Mouse (Mus musculus) embryonic fibroblast, embryonic 13.5 days (primary cell): Measurements from ENCODE around the gene Tead2. TPM values are rescaled to one million over a fixed set of nuclear protein-coding genes. Genes with fewer than 3 reads are reported as not detected.

Experiments
- H3K27ac ChIP-seq: 2 replicates; pipeline ENCODE4 v1.5.1; 2012; ENCODE audit warnings: low read length, control low read depth, inconsistent platforms; ENCODE audit not compliant: insufficient read depth
- H3K4me1 ChIP-seq: 2 replicates; pipeline ENCODE4 v1.6.1; 2011; ENCODE audit warnings: low read length; ENCODE audit not compliant: control insufficient read depth, insufficient read depth
- H3K4me3 ChIP-seq: 2 replicates; pipeline ENCODE4 v1.5.1; 2011; ENCODE audit warnings: mild to moderate bottlenecking, control low read depth, low read length; ENCODE audit not compliant: insufficient read depth
- CTCF ChIP-seq: IDR thresholded peaks from 2 replicates; pipeline ENCODE4 v1.5.1; 2011; ENCODE audit warnings: mild to moderate bottlenecking, control low read depth, low read length, moderate library complexity, borderline replicate concordance; ENCODE audit not compliant: insufficient read depth
- POLR2A ChIP-seq: IDR thresholded peaks from 2 replicates; pipeline ENCODE4 v1.6.1; 2011; ENCODE audit warnings: low read depth, mild to moderate bottlenecking, control low read depth, low read length, moderate library complexity
- polyA plus RNA-seq: library from polyadenylated mRNA; stranded (reverse); fragments of >200 nt; gene quantifications from 2 replicates; pipeline ENCODE4 v1.2.4, GENCODE M21; 2011; ENCODE audit warnings: low read depth; ENCODE audit not compliant: missing spikeins, insufficient read length

Gene Tead2
- polyA plus RNA-seq, 1 experiment = 94.3 TPM

- no peak for TF ChIP-seq CTCF
- TF ChIP-seq POLR2A = no peak
- Histone ChIP-seq H3K4me3 (no peak overlapping the region), H3K4me1 (no peaks in the 10 kb centered on the region), H3K27ac (no peak overlapping the region)
Measured at GRCm38 (mm10) chr7:45234333-45234841, 18.8 kb downstream of the Tead2 start.

DNA sequence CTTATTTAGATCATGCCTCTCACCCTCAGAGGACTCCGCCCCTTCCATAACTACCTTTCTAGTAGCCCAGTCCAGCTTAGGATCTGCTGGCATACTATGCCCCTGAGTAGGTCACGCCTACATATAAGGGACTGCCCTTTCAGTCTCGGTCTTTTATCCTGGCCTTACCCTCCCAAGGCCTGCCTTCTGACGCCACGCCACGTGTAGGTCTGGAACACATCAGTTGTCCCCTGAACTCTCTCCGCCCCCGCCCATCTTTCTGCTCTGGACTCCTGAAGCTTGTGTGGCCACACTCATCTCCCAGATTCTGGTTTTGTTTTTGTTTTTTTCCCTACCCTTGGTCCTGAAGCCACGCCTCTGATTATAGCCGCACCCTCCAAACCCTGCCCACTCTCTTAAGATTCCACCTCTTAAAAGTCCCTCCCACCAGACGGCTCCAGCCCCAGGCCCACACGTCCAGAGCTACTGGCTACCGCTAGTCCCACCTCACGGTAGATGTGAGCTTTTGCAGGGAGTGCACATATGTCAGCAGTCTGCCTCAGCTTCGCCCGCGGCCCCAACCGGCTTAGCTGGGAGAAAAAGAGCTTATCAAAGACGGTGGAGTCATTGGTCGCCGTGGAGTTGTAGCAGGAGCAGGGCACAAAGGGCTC is 19.5 kb downstream of the Tead2 start:
- H3K27ac ChIP-seq = no peak overlapping the region
- H3K4me1 ChIP-seq = no peaks in the 10 kb centered on the region
- H3K4me3 ChIP-seq = no peak overlapping the region
- no peak for TF ChIP-seq CTCF
- 0 out of 2 replicates have a peak, but pooled peaks have one; percentile 6 for TF ChIP-seq POLR2A

DNA sequence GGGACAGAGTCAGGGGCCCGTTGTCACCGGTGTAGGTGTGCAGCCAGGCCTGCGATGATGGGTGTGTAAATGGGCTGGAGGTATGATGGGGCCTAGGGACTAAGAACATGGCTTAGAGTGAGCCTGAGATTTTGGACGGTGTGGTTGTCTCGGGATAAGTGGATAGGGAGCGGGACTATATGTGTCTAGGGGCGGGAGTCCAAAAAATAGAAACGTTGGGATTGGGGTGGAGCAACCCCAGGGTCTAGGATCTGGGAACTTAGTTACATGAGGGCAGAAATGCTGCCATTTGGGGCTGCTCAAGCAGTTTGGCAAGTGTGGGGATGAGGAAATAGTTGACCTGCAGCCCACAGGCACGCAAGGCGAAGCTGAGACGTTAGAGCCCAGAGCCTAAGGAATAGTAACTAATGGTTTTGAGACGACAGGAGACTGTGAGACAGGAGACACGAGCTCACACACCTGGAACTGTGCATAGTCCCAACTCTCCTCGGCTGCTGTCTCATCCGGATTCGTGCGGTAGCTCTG is 20.2 kb downstream of the Tead2 start:
- TF ChIP-seq CTCF (no peak), POLR2A (no peak)
- no peaks in the 10 kb centered on the region for H3K4me1 ChIP-seq
- no peak overlapping the region for H3K4me3 ChIP-seq
- H3K27ac ChIP-seq = no peak overlapping the region

DNA sequence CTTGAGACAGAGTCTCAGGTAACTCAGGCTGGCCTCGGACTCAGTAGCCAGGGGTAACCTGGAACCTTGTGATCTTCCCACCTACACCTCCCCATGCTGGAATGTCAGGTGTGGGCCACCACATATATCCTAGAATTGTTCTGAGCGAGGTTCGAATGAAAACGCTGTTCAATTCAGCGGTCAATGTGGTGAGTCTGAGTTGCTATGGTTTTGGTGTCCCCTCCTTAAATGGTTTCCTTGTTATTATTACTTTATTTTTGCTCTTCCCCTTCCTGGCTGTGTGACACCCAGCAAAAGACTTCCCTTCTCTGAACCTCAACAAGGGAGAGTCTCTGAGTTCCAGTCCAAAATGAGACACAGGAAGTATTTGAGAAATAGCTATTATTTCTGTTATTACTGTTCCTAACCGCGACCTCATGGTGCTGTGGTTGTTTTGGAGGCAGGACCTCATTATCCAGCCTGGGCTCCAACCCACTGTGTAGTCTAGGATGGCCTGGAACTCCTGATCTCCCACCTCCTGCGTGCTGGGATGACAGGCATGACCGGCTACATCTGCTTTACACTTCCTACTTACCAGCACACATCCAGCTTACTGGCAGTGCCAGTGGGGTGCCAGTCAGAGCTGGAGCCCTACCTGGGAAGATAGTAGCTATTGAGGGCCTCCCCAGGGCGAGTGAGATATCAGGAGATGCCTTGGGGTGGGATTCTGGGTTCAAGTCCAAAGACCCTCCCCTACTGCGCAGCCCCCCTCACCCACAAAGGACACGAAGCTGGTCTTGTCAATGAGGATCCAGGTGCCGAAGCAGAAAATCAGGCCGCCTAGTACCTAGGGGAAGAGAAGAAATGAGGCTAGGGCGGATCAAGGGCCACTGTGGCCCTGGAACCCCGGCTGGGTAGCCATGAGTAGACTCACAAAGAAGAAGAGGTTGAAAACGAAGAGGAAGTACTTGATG is 22.5 kb downstream of the Tead2 start:
- Histone ChIP-seq H3K4me3 (no peak overlapping the region), H3K27ac (no peak overlapping the region), H3K4me1 (no peaks in the 10 kb centered on the region)
- TF ChIP-seq CTCF (no peak), POLR2A (no peak)

DNA sequence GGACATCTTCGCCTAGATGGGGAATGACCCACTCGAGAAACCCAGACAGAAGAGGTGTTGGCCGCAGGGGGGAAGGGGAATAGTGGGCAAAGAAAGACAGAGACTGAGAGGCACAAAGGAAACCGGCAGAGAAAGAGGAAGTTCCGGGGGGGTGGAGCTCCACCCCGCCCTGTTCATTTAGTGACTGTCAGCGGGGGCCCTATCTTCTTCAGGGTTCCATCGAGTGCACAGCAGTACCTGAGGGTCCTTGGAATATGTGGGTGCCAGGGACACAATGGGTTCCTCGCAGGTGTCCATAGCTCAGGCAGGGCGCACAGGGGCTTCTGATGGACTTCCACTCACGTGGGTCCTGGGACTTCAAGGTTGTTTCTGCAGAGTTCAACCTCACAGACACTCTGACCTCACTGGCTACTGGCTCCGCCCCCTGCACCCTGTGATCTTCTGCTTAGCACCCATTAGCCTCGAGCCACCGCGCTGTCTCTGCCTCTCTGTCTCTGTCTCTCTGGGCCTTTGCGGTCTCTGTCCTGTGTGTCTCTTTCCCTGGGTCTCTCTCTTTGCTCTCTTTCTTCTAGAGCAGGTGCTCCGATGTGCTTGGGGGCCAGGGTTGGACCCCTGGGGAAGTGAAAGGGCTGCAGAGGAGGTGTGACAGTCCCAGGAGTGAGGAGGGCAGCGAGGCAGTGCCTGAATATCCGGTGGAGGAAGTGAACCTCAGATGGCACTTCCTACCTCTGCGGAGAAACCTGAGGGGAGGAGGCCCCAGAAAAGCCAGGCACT is 23.4 kb downstream of the Tead2 start, which contains the start of gene Cd37:
TSS of gene Cd37 (minus strand) at position 393 of the 774 bp plus-strand sequence.
- no peak within 1 kb of the TSS for H3K4me3 ChIP-seq
- H3K27ac ChIP-seq = no peak within 1 kb of the TSS
- TF ChIP-seq CTCF (no peak), POLR2A (no peak)
- no peaks in the 10 kb centered on the region for H3K4me1 ChIP-seq

- no peaks in the 10 kb centered on the region for H3K4me1 ChIP-seq
- no peak overlapping the region for H3K27ac ChIP-seq
- no peak overlapping the region for H3K4me3 ChIP-seq
- TF ChIP-seq CTCF (no peak), POLR2A (no peak)
Measured at GRCm38 (mm10) chr7:45240109-45240508, 24.6 kb downstream of the Tead2 start.

- Histone ChIP-seq H3K4me1 (no peaks in the 10 kb centered on the region), H3K4me3 (no peak within 1 kb of the TSS), H3K27ac (no peak within 1 kb of the TSS)
- TF ChIP-seq CTCF = no peak
- TF ChIP-seq POLR2A = no peak
Measured at GRCm38 (mm10) chr7:45240633-45241388, 25.3 kb downstream of the Tead2 start, which contains the start of gene Slc6a16. TSS of gene Slc6a16 (plus strand) at chr7:45241085.

GRCm38 (mm10) chr7:45241389-45241749 is 25.8 kb downstream of the Tead2 start:
- Histone ChIP-seq H3K4me3 (no peak overlapping the region), H3K4me1 (no peaks in the 10 kb centered on the region), H3K27ac (no peak overlapping the region)
- no peak for TF ChIP-seq POLR2A
- TF ChIP-seq CTCF = no peak
